Mouse (Mus musculus) myocyte (in vitro differentiated cells): Measurements from ENCODE around the gene 2310022A10Rik. TPM values are rescaled to one million over a fixed set of nuclear protein-coding genes. Genes with fewer than 3 reads are reported as not detected.

Source experiments
- H3K27me3 ChIP-seq: one replicate; pipeline ENCODE4 v1.6.1; 2011; ENCODE audit not compliant: control insufficient read depth, insufficient read depth, insufficient read length
- H3K36me3 ChIP-seq: one replicate; pipeline ENCODE4 v1.6.1; 2011; ENCODE audit not compliant: control insufficient read depth, insufficient read depth
- H3K4me2 ChIP-seq: one replicate; pipeline ENCODE4 v1.6.1; 2011; ENCODE audit warnings: low read depth, control low read depth
- H3K4me3 ChIP-seq: one replicate; pipeline ENCODE4 v1.5.1; 2011; ENCODE audit warnings: mild to moderate bottlenecking, control low read depth, moderate library complexity
- H3K79me2 ChIP-seq: one replicate; pipeline ENCODE4 v1.6.1; 2011; ENCODE audit not compliant: control insufficient read depth, insufficient read depth
- H3ac ChIP-seq: one replicate; pipeline ENCODE4 v1.6.1; 2011; ENCODE audit not compliant: control insufficient read depth, insufficient read length
- CEBPB ChIP-seq: IDR thresholded peaks from 2 replicates; pipeline ENCODE4 v1.6.1; 2011; ENCODE audit warnings: mild to moderate bottlenecking, moderate library complexity; ENCODE audit not compliant: poor library complexity, insufficient read depth, severe bottlenecking
- E2F4 ChIP-seq: IDR thresholded peaks from one replicate; pipeline ENCODE4 v1.6.1; 2011; ENCODE audit warnings: mild to moderate bottlenecking, control low read depth, moderate library complexity; ENCODE audit not compliant: insufficient read depth
- MAX ChIP-seq: IDR thresholded peaks from one replicate; pipeline ENCODE4 v1.6.1; 2011; ENCODE audit warnings: low read depth, mild to moderate bottlenecking, control low read depth
- MYOD1 ChIP-seq, 3 experiments: IDR thresholded peaks; one replicate each; pipeline ENCODE4 v1.6.1; 2011; ENCODE audit warnings: control low read depth in 2 of 3, low read depth in 2 of 3, mild to moderate bottlenecking in 2 of 3, moderate library complexity in 1 of 3; ENCODE audit not compliant: insufficient read length in 2 of 3, control insufficient read depth in 1 of 3
- MYOG ChIP-seq, 3 experiments: IDR thresholded peaks; one replicate each; pipeline ENCODE4 v1.6.1; 2011; ENCODE audit warnings: control low read depth in 2 of 3, low read depth in 2 of 3, mild to moderate bottlenecking in 2 of 3; ENCODE audit not compliant: insufficient read length in 2 of 3, control insufficient read depth in 1 of 3, insufficient read depth in 1 of 3
- POLR2A ChIP-seq: IDR thresholded peaks from one replicate; pipeline ENCODE4 v1.6.1; 2011; ENCODE audit warnings: low read depth, mild to moderate bottlenecking, control low read depth, moderate library complexity; ENCODE audit not compliant: insufficient read length
- POLR2AphosphoS2 ChIP-seq: IDR thresholded peaks from one replicate; pipeline ENCODE4 v1.6.1; 2011; ENCODE audit warnings: low read depth, control low read depth; ENCODE audit not compliant: insufficient read length
- REST ChIP-seq: IDR thresholded peaks from one replicate; pipeline ENCODE4 v1.6.1; 2011; ENCODE audit warnings: mild to moderate bottlenecking, control low read depth, moderate library complexity; ENCODE audit not compliant: insufficient read depth, insufficient read length
- SRF ChIP-seq: IDR thresholded peaks from one replicate; pipeline ENCODE4 v1.6.1; 2011; ENCODE audit warnings: low read depth; ENCODE audit not compliant: control insufficient read depth, insufficient read length
- TCF12 ChIP-seq: IDR thresholded peaks from one replicate; pipeline ENCODE4 v1.6.1; 2011; ENCODE audit warnings: mild to moderate bottlenecking, control low read depth; ENCODE audit not compliant: poor library complexity, insufficient read depth, severe bottlenecking
- TCF3 ChIP-seq: IDR thresholded peaks from one replicate; pipeline ENCODE4 v1.6.1; 2011; ENCODE audit warnings: low read depth, control low read depth; ENCODE audit not compliant: insufficient read length
- USF1 ChIP-seq: IDR thresholded peaks from one replicate; pipeline ENCODE4 v1.6.1; 2011; ENCODE audit warnings: low read depth, mild to moderate bottlenecking, control low read depth, moderate library complexity
- polyA plus RNA-seq: library from polyadenylated mRNA; unstranded; fragments of >200 nt; fragmentation: generic; extraction: Trizol; gene quantifications from one replicate; pipeline ENCODE4 v1.2.1, GENCODE M21; 2012; ENCODE audit warnings: missing spikeins

The 2310022A10Rik gene
- polyA plus RNA-seq, 1 experiment = 35.5 TPM

GRCm38 (mm10) chr7:27514961-27515360 is 38.1 kb upstream of the 2310022A10Rik start:
- no peak overlapping the region for H3K4me2 ChIP-seq
- peaks cover 5% of the 10 kb centered on the region for H3K79me2 ChIP-seq
- no peak overlapping the region for H3K4me3 ChIP-seq
- TF ChIP-seq USF1 (no peak), CEBPB (no peak), TCF12 (no peak), MAX (no peak), E2F4 (no peak), MYOD1 (IDR thresholded peaks at IDR 0.05; ENCODE audit: control insufficient read depth in 1 of 3, insufficient read length in 2 of 3, low read depth in 2 of 3) (no peak), SRF (no peak), REST (no peak), POLR2AphosphoS2 (no peak), TCF3 (no peak), MYOG (IDR thresholded peaks at IDR 0.05; ENCODE audit: control insufficient read depth in 1 of 3, insufficient read depth in 1 of 3, insufficient read length in 2 of 3, low read depth in 2 of 3) (no peak), POLR2A (no peak)
- no peaks in the 10 kb centered on the region for H3K27me3 ChIP-seq
- H3ac ChIP-seq = no peak overlapping the region
- H3K36me3 ChIP-seq = no peaks in the 10 kb centered on the region

- TF ChIP-seq E2F4 = no peak
- TF ChIP-seq REST = no peak
- no peak for TF ChIP-seq CEBPB
- TF ChIP-seq POLR2A = no peak
- no peak for TF ChIP-seq MAX
- TF ChIP-seq USF1 = no peak
- TF ChIP-seq TCF12 = no peak
- no peak for TF ChIP-seq MYOD1 (IDR thresholded peaks at IDR 0.05; ENCODE audit: control insufficient read depth in 1 of 3, insufficient read length in 2 of 3, low read depth in 2 of 3)
- TF ChIP-seq POLR2AphosphoS2 = no peak
- no peak for TF ChIP-seq SRF
- no peak for TF ChIP-seq TCF3
- TF ChIP-seq MYOG (IDR thresholded peaks at IDR 0.05; ENCODE audit: control insufficient read depth in 1 of 3, insufficient read depth in 1 of 3, insufficient read length in 2 of 3, low read depth in 2 of 3) = no peak
- Histone ChIP-seq H3K27me3 (no peaks in the 10 kb centered on the region), H3K4me3 (no peak overlapping the region), H3K4me2 (no peak overlapping the region), H3ac (no peak overlapping the region), H3K36me3 (no peaks in the 10 kb centered on the region), H3K79me2 (no peaks in the 10 kb centered on the region)
Measured at GRCm38 (mm10) chr7:27518314-27518713, 34.7 kb upstream of the 2310022A10Rik start.

GRCm38 (mm10) chr7:27520104-27520503 is 32.9 kb upstream of the 2310022A10Rik start:
- no peak overlapping the region for H3K4me2 ChIP-seq
- no peak overlapping the region for H3K4me3 ChIP-seq
- no peaks in the 10 kb centered on the region for H3K27me3 ChIP-seq
- H3ac ChIP-seq = no peak overlapping the region
- H3K79me2 ChIP-seq = no peaks in the 10 kb centered on the region
- no peak for TF ChIP-seq E2F4
- no peak for TF ChIP-seq TCF12
- no peaks in the 10 kb centered on the region for H3K36me3 ChIP-seq

- no peak for TF ChIP-seq REST
- no peak for TF ChIP-seq MAX
- no peak for TF ChIP-seq SRF
- no peak for TF ChIP-seq POLR2A
- no peak for TF ChIP-seq USF1
- no peak for TF ChIP-seq MYOD1 (IDR thresholded peaks at IDR 0.05; ENCODE audit: control insufficient read depth in 1 of 3, insufficient read length in 2 of 3, low read depth in 2 of 3)
Measured at GRCm38 (mm10) chr7:27520599-27520998, 32.4 kb upstream of the 2310022A10Rik start.

GRCm38 (mm10) chr7:27522967-27523366 is 30.1 kb upstream of the 2310022A10Rik start, which contains the start of gene Hipk4:
Gene Hipk4, plus strand, starts transcription at chr7:27523267.
- Histone ChIP-seq H3K4me2 (no peak within 1 kb of the TSS), H3K36me3 (no peaks in the 10 kb centered on the region)
- TF ChIP-seq MYOD1 (IDR thresholded peaks at IDR 0.05; ENCODE audit: control insufficient read depth in 1 of 3, insufficient read length in 2 of 3, low read depth in 2 of 3) (no peak), MYOG (IDR thresholded peaks at IDR 0.05; ENCODE audit: control insufficient read depth in 1 of 3, insufficient read depth in 1 of 3, insufficient read length in 2 of 3, low read depth in 2 of 3) (no peak), CEBPB (no peak), SRF (no peak), POLR2A (no peak), TCF12 (no peak), USF1 (no peak), TCF3 (no peak), POLR2AphosphoS2 (no peak), MAX (no peak), REST (no peak), E2F4 (no peak)

More at GRCm38 (mm10) chr7:27520599-27520998, 32.4 kb upstream of the 2310022A10Rik start:
- Histone ChIP-seq H3ac (no peak overlapping the region), H3K27me3 (no peaks in the 10 kb centered on the region), H3K36me3 (no peaks in the 10 kb centered on the region), H3K4me2 (no peak overlapping the region), H3K4me3 (no peak overlapping the region), H3K79me2 (no peaks in the 10 kb centered on the region)

More at GRCm38 (mm10) chr7:27522967-27523366, 30.1 kb upstream of the 2310022A10Rik start, which contains the start of gene Hipk4:
- Histone ChIP-seq H3K27me3 (no peaks in the 10 kb centered on the region), H3K79me2 (no peaks in the 10 kb centered on the region), H3K4me3 (no peak within 1 kb of the TSS), H3ac (no peak within 1 kb of the TSS)
